Mouse (Mus musculus) T-helper 1 cell (primary cell): Measurements from ENCODE around the gene Cdc42ep1.

Experiments
- in situ Hi-C: fragments of 300-600 bp; cut with MboI, MseI; formaldehyde crosslinking; loops from one replicate; pipeline ENCODE4 v1.15.1; 2025; ENCODE audit warnings: high pct_unique_total_duplicates

The Cdc42ep1 gene

GRCm38 (mm10) chr15:78849485-78849884, 7.1 kb downstream of the Cdc42ep1 start:
- in situ Hi-C loops, result no loop called here

GRCm38 (mm10) chr15:78850059-78850824, 7.8 kb downstream of the Cdc42ep1 start:
- in situ Hi-C loops, result no loop called here

GRCm38 (mm10) chr15:78850944-78851343, 8.5 kb downstream of the Cdc42ep1 start:
- in situ Hi-C loops, result no loop called here

GRCm38 (mm10) chr15:78851505-78852153, 9.2 kb downstream of the Cdc42ep1 start:
- in situ Hi-C loops, result no loop called here

GRCm38 (mm10) chr15:78855303-78855965, 13.0 kb downstream of the Cdc42ep1 start, which contains the start of gene Lgals2:
Gene Lgals2, minus strand, starts transcription at chr15:78855529.
- in situ Hi-C loops, result no loop called here

- in situ Hi-C loops, result no loop called here
Measured at GRCm38 (mm10) chr15:78857009-78857408, 14.6 kb downstream of the Cdc42ep1 start.

- in situ Hi-C loops, result no loop called here
Measured at GRCm38 (mm10) chr15:78859311-78859710, 16.9 kb downstream of the Cdc42ep1 start.

- in situ Hi-C loops, result no loop called here
Measured at GRCm38 (mm10) chr15:78859714-78860113, 17.3 kb downstream of the Cdc42ep1 start.

- in situ Hi-C loops, result no loop called here
Measured at GRCm38 (mm10) chr15:78862280-78862679, 19.9 kb downstream of the Cdc42ep1 start.

- in situ Hi-C loops, result no loop called here
Measured at GRCm38 (mm10) chr15:78863154-78863553, 20.7 kb downstream of the Cdc42ep1 start.

- in situ Hi-C loops, result no loop called here
Measured at GRCm38 (mm10) chr15:78863852-78864253, 21.4 kb downstream of the Cdc42ep1 start.

- in situ Hi-C loops, result no loop called here
Measured at GRCm38 (mm10) chr15:78868398-78868797, 26.0 kb downstream of the Cdc42ep1 start.

- in situ Hi-C loops, result no loop called here
Measured at GRCm38 (mm10) chr15:78868826-78869233, 26.4 kb downstream of the Cdc42ep1 start.

GRCm38 (mm10) chr15:78869775-78870174, 27.4 kb downstream of the Cdc42ep1 start:
- in situ Hi-C loops, result no loop called here

GRCm38 (mm10) chr15:78872021-78872608, 29.7 kb downstream of the Cdc42ep1 start:
- in situ Hi-C loops, result no loop called here

- in situ Hi-C loops, result no loop called here
Measured at GRCm38 (mm10) chr15:78873803-78874435, 31.5 kb downstream of the Cdc42ep1 start.

- in situ Hi-C loops, result no loop called here
Measured at GRCm38 (mm10) chr15:78874989-78875388, 32.6 kb downstream of the Cdc42ep1 start.

GRCm38 (mm10) chr15:78875537-78875936, 33.1 kb downstream of the Cdc42ep1 start:
- in situ Hi-C loops, result no loop called here

GRCm38 (mm10) chr15:78876258-78876696, 33.9 kb downstream of the Cdc42ep1 start:
- in situ Hi-C loops, result no loop called here

- in situ Hi-C loops, result no loop called here
Measured at GRCm38 (mm10) chr15:78876991-78877809, 34.8 kb downstream of the Cdc42ep1 start, which contains the start of gene Gga1. Gene Gga1, plus strand, starts transcription at chr15:78877190.
